Mouse (Mus musculus) midbrain, embryonic 12.5 days (tissue): ENCODE measurements around the gene Eps8l1. TPM values are rescaled to one million over a fixed set of nuclear protein-coding genes. Genes with fewer than 3 reads are reported as not detected.
"Not testable (repeated sequence)": the region's sequence is repeated elsewhere in the genome, so short reads cannot be mapped to it uniquely, and the experiment has no call there.

Source experiments
- ATAC-seq: fragments of 200-750 bp; cut with Nextera tagmentation; 2 replicates; pipeline ENCODE4 v1.8.0; 2017; ENCODE audit warnings: low read depth, moderate TSS enrichment, moderate library complexity; ENCODE audit not compliant: low FRiP score
- H3K27ac ChIP-seq: fragments of 300-500 bp; sonication (generic); replicated peaks from 2 replicates; pipeline ENCODE4 v1.5.1; 2016; ENCODE audit warnings: mild to moderate bottlenecking
- H3K27me3 ChIP-seq: fragments of 300-500 bp; sonication (generic); 2 replicates; pipeline ENCODE4 v1.6.1; 2016; ENCODE audit warnings: mild to moderate bottlenecking
- H3K36me3 ChIP-seq: fragments of 300-500 bp; sonication (generic); 2 replicates; pipeline ENCODE4 v1.6.1; 2016
- H3K4me1 ChIP-seq: fragments of 300-500 bp; sonication (generic); 2 replicates; pipeline ENCODE4 v1.6.1; 2016
- H3K4me2 ChIP-seq: fragments of 300-500 bp; sonication (generic); replicated peaks from 2 replicates; pipeline ENCODE4 v1.6.1; 2016; ENCODE audit warnings: mild to moderate bottlenecking, moderate library complexity
- H3K4me3 ChIP-seq: fragments of 300-500 bp; sonication (generic); 2 replicates; pipeline ENCODE4 v1.5.1; 2016; ENCODE audit warnings: mild to moderate bottlenecking
- H3K9ac ChIP-seq: fragments of 300-500 bp; sonication (generic); replicated peaks from 2 replicates; pipeline ENCODE4 v1.6.1; 2016; ENCODE audit warnings: mild to moderate bottlenecking, moderate library complexity
- H3K9me3 ChIP-seq: fragments of 300-500 bp; sonication (generic); 2 replicates; pipeline ENCODE4 v1.6.1; 2016; ENCODE audit warnings: mild to moderate bottlenecking
- WGBS: fragments of 180-500 bp; shearing (Covaris S2); methylation state at CpG from one replicate; pipeline ENCODE4 v1.1.7; 2016; 5-methylcytosine and 5-hydroxymethylcytosine counted together
- polyA plus RNA-seq: library from polyadenylated mRNA; unstranded; fragments of >200 nt; fragmentation: Nextera tagmentation; extraction: Ambion mirVana; gene quantifications from 2 replicates; pipeline ENCODE4 v1.2.1, GENCODE M21; 2016

The Eps8l1 gene
- polyA plus RNA-seq, 1 experiment from 2014 or later, result 4.6 TPM

DNA sequence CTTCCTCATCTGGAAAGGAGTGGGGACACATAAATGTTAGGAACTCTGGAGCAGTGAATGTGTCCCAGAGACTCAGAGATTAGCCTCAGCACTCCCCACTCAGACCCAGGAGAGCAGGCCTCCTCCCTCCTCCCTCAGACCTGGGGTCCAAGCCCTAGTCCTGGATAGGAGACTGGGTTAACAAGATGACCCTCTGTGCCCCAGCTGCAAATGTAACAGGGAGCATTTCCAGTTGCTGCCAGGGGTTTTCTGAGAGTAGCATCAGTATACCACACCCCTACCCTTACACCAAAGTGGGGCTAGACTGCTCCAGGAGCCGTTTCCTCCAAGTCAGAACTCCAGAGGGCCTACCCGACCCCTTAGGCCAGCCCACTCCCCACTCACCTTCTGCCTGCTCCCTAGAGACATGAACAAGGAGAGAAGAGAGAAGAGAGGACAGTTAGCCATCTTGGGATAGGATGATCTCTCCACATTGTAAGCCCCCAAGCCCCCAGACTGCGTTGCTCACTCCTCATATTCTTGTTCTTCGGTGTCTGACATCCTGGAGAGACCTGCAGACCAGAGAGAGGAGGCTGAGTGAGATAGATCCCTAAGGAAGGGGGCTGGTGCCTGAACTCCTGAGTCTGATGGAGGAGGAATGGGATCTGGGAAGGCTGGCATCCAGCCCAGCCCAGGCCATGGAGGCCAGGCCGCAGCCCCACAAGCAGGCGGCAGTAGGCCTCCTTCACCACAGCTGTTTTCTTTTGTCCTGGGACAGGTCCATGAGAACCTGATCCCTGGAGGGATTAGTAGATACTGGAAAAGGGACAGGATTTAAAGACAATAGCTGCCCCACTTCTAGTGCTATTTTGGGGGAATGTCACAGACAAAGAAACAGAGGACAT lies 53.6 kb downstream of the Eps8l1 start:
- no peaks in the 10 kb centered on the region for H3K9me3 ChIP-seq
- ATAC-seq, result no peak
- peaks cover 24% of the 10 kb centered on the region for H3K4me1 ChIP-seq
- H3K27me3 ChIP-seq, result peaks cover 4% of the 10 kb centered on the region; the same call in 1 of the 2 replicates
- H3K9ac ChIP-seq, result peak overlapping the region; percentile 6; the same call in 1 of the 2 replicates
- no peak overlapping the region for H3K4me3 ChIP-seq
- no peaks in the 10 kb centered on the region for H3K36me3 ChIP-seq
- WGBS, result 48% methylated on average over 6 of the region's 6 CpGs
- no peak overlapping the region for H3K4me2 ChIP-seq
- H3K27ac ChIP-seq, result no peak overlapping the region

DNA sequence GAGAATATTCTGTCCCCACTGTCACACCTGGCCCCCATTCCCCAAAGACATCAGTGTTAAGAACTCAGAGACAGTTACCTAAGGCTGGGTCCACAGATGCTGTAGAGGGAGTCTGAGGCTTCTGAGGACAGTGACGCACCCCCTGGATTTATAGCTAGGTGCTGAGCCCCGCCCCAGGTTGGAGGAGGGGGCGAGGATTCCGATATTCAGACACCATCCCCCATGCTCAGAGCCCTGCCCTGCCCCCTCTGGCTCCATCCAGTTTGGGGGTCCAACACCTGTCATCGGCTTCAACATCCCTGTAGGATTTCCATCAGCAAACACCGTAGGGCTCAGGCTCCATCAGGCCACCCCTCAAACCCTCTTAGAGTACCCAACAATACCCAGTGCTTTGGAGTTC lies 55.4 kb downstream of the Eps8l1 start:
- Histone ChIP-seq H3K9ac (no peak overlapping the region), H3K36me3 (no peaks in the 10 kb centered on the region), H3K4me1 (peaks cover 19% of the 10 kb centered on the region), H3K9me3 (no peaks in the 10 kb centered on the region), H3K27me3 (peaks cover 12% of the 10 kb centered on the region), H3K4me3 (no peak overlapping the region), H3K4me2 (no peak overlapping the region), H3K27ac (no peak overlapping the region)
- peak; percentile 21 for ATAC-seq
- 57% methylated on average over 6 of the region's 6 CpGs for WGBS

DNA sequence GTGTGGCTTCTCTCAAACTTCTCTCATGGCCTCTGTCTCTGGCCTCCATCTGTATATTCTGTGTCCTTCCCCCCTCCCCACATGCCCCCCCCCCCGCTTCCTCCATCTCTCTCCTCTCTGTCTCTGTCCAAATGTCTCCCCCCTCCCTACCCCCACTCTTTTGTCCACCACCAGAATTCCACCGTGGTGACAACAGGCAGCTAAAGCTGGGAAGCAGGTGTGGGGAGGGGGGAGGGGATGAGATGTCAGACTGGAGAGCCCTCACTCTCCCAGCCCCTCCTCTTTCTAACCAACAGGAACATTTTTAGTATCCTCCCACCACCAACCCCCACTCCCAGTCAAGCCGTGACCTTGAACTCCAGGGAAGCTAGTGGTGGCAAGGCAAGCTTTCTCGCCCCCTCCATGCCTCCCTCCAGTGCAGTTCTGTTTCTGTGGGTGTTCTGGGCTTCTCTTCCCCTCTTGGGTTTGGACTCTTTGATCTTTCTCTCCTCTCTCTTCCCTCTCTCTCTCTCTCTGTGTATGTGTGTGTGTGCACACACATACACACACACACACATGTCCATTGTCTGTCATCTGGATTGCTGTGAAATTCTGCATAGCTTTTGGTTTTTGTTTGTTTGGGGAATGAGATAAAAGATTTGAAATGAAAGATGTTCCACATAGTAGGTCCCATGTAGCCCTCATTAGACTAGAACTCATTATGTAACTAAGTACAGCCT lies 56.0 kb downstream of the Eps8l1 start, which contains the start of gene Tnnt1:
TSS of gene Tnnt1 (minus strand) at position 51 of the 719 bp plus-strand sequence.
- 22% methylated on average over 3 of the region's 4 CpGs for WGBS
- Histone ChIP-seq H3K27ac (peak within 1 kb of the TSS; percentile 32; the same call in 1 of the 2 replicates), H3K4me3 (no peak within 1 kb of the TSS), H3K27me3 (peaks cover 16% of the 10 kb centered on the region), H3K9ac (no peak within 1 kb of the TSS), H3K9me3 (no peaks in the 10 kb centered on the region), H3K4me1 (peaks cover 25% of the 10 kb centered on the region), H3K36me3 (no peaks in the 10 kb centered on the region), H3K4me2 (no peak within 1 kb of the TSS)
- ATAC-seq, result peak; percentile 67

DNA sequence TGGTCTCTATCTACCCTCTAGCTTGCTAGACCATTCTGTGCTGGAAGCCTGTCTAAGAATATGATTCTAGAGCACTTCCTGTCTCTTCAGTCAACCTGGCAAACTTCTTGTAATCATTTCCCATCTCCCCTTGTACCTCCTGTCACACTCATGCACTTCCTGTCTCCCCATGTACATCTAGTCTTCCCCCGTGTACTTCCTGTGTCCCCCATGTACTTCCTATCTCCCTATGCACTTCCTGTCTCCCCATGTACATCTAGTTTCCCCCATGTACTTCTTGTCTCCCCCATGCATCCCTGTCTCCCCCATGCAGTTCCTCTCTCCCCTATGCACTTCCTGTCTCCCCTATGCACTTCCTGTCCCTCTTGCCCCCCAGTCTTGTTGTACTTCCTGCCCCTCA lies 58.0 kb downstream of the Eps8l1 start:
- Histone ChIP-seq H3K4me2 (no peak overlapping the region), H3K9ac (no peak overlapping the region), H3K4me3 (no peak overlapping the region), H3K27ac (no peak overlapping the region), H3K4me1 (peaks cover 26% of the 10 kb centered on the region), H3K9me3 (no peaks in the 10 kb centered on the region), H3K27me3 (peaks cover 26% of the 10 kb centered on the region), H3K36me3 (no peaks in the 10 kb centered on the region)
- ATAC-seq, result no peak
- 81% methylated on average over 1 of the region's 1 CpGs for WGBS

DNA sequence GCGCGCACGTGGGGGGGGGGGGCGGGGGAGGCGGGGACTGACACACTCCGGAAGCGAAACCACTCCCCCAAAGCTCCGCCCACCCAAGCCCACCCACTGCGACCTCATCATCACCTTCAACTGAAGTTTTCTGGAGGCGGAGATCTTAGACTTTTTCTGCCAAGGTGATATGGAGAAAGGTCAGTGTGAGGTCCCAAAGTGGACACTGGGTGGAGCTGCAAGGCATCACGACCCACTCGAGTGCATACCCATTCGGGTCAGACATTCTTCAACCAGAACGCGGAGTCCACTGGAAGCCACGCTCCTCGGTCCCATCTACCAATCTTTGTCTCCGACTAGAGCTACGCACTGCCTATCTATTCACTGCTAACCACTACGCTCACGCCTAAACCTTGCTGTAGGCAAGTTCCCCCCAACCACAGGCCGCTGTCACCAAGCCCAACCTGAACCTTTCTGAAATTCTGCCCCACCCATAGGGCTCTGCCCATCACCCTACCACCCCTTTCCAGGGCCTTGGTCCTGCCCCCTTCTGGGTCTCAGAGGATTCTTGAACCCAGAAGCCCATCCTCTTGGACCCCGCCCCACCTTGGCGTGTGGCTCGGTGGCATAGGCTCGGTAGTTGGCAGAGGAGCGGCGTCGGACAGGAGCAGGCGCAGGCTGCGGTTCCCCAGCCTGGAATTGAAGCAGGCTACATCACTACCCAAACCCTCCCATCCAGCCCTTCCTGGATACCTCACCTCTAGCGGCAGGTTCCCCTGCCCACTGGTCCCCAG lies 60.9 kb downstream of the Eps8l1 start:
- no peaks in the 10 kb centered on the region for H3K9me3 ChIP-seq
- no peak for ATAC-seq
- 36% methylated on average over 31 of the region's 32 CpGs for WGBS
- peak overlapping the region; percentile 48 for H3K4me2 ChIP-seq
- no peak overlapping the region for H3K27ac ChIP-seq
- no peaks in the 10 kb centered on the region for H3K36me3 ChIP-seq
- peaks cover 26% of the 10 kb centered on the region for H3K27me3 ChIP-seq
- H3K9ac ChIP-seq, result no peak overlapping the region; the same call in 1 of the 2 replicates
- H3K4me3 ChIP-seq, result peak overlapping the region; percentile 22; the same call in 1 of the 2 replicates
- H3K4me1 ChIP-seq, result peaks cover 16% of the 10 kb centered on the region

DNA sequence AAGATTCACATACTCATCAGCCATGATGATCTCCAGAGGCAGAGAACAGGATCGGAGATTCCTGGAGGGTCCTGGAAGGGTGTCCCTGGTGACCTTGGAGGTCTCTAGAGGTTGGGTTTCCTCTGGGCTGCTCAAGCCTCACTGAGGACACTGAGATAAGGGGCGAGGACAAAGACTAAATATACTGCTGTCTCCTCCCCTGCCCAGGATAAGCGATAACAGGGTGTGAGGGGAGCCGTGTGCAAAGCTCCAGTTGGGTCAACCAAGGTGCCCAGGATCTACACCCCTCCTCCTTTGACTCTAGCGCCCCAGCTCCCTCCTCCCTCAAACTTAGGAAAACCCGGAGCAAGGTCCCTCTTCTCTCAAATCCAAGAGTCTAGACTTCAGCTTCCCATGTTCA lies 61.8 kb downstream of the Eps8l1 start:
- Histone ChIP-seq H3K4me1 (peaks cover 21% of the 10 kb centered on the region), H3K4me3 (no peak overlapping the region), H3K27ac (no peak overlapping the region), H3K36me3 (no peaks in the 10 kb centered on the region), H3K9ac (no peak overlapping the region), H3K9me3 (no peaks in the 10 kb centered on the region), H3K4me2 (no peak overlapping the region), H3K27me3 (peaks cover 32% of the 10 kb centered on the region)
- no peak for ATAC-seq
- 81% methylated on average over 6 of the region's 6 CpGs for WGBS

DNA sequence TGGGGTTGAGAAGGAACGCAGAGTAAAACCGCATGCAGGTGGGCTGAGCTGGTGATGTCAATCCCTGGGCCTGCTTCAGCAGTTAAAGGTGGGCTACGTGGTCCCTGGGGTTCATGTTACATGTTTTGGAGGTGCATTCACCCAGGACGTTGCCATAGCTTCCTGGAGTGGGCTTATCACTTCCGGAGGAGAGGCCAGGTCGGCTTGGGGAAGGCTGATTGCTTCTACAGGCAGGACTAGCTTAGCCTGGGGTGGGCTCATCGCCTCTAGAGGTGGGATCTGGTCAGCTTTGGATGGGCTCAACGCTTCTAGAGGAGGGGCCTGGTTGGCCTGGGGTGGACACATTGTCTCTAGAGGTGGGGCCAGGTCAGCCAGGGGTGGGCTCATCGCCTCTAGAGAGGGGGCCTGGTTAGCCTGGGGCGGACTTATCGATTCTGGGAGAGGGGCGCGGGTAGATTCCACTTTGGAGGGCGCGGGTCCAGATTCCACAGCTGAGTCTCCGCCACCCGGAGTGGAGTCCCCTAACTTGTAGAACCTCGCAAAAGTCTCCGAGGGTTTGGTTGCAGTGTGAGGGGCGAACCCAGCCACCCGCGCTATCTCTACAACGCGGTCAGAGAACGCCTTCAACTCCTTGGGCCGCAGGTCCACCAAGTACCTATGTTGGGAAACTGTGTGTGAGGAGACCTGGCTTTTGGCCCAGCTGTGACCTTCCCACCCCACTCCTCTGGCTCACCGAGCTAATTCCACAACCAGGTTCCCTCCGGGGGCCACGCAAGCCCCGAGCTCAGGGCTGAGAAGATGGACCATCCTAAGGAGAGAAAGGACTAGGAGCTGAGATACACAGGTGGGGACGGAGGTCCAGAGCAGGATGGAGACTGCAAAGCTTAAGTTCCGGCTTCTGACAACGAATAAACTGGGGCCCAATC lies 63.0 kb downstream of the Eps8l1 start:
- Histone ChIP-seq H3K27ac (no peak overlapping the region), H3K27me3 (peaks cover 40% of the 10 kb centered on the region), H3K4me2 (no peak overlapping the region), H3K9me3 (no peaks in the 10 kb centered on the region), H3K9ac (no peak overlapping the region), H3K4me1 (peaks cover 24% of the 10 kb centered on the region), H3K4me3 (no peak overlapping the region), H3K36me3 (no peaks in the 10 kb centered on the region)
- 91% methylated on average over 33 of the region's 33 CpGs for WGBS
- ATAC-seq, result no peak

DNA sequence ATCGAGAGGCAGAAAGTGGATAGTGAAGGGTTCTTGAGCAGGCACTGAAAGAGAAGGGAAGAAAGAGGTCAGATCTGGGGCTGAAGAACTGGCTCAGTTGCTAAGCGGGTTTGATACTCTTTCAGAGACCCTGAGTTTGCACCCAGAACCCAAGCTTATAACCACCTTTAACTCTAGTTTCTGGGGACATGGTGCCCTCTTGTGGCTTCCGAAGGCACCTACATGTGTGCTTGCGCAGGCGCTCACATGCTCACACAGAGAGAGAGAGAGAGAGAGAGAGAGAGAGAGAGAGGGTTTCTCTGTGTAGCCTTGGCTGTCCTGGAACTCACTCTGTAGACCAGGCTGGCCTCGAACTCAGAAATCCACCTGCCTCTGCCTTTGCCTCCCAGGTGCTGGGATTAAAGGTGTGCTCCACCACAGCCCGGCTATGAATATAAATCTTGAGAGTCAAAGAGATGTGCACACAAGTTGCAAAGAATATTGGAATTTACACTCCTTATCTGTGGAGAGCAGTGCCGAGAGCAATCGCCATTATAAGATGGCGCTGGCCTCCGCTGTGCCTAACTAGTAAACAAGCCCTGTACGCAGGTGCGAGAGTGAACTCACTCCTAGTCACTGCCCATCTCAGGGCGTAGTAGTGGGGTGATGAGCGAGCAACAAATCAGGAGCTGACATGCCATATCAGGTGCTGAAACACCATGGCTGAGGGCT lies 63.9 kb downstream of the Eps8l1 start, which contains the start of gene Tnni3:
TSS of gene Tnni3 (minus strand) at position 18 of the 711 bp plus-strand sequence.
- not testable (repeated sequence) for H3K36me3 ChIP-seq, H3K4me3 ChIP-seq, H3K4me2 ChIP-seq, H3K9ac ChIP-seq, H3K9me3 ChIP-seq, ATAC-seq, H3K27ac ChIP-seq
- WGBS, result 71% methylated on average over 15 of the region's 15 CpGs
- Histone ChIP-seq H3K4me1 (peaks cover 24% of the 10 kb centered on the region), H3K27me3 (peaks cover 37% of the 10 kb centered on the region)

DNA sequence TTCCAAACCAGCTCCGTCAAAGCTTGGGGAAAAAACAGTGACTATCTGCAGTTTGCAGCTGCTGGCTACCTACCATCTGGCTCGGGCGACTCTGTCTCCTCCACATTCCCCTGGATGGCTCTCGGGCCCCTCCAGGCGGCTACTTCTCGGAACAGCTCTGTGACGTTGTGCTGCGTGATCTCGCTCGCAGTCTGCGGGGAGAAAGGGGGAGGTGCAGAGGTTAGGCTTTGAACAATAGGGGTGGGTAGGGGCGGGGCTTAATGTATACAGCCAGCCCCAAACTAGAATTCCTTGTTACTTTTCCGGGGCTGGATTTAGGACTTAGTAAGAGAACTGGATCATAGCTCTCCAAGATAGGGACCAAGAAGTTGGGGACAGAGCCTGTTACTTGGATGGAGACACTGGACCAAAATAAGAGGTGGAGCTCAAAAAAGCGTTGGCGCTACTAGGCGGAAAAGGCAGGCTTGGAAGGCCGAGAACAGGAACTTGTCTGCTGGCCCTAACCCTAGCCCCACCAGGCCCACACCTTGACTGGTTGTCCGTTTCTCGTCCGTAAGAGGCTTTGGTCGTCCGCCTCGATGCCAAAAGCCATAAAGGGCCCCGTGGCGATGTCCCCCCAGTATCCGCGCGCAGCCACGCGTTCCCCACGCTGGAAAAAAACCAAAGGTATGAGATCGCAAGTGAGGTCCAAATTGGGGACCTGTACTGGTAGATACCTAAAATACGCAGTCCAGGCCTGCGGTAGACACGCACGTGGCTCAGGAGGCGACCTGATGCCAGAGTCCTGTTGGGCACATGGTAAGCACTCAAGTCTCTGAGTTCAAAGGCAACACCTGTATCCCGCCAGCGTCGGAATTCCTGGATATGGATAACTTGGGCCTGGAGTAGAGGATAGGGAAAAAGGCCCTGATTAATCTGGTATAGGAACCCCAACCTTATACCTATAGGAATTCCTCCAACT lies 66.1 kb downstream of the Eps8l1 start:
- peak; percentile 95 for ATAC-seq
- 24% methylated on average over 40 of the region's 40 CpGs for WGBS
- H3K9me3 ChIP-seq, result no peaks in the 10 kb centered on the region
- H3K9ac ChIP-seq, result peak overlapping the region; percentile 52
- peak overlapping the region; percentile 2; the same call in 1 of the 2 replicates for H3K27ac ChIP-seq
- peaks cover 27% of the 10 kb centered on the region for H3K27me3 ChIP-seq
- H3K4me1 ChIP-seq, result peaks cover 17% of the 10 kb centered on the region
- H3K4me3 ChIP-seq, result peak overlapping the region; percentile 35
- no peaks in the 10 kb centered on the region for H3K36me3 ChIP-seq
- peak overlapping the region; percentile 54 for H3K4me2 ChIP-seq
